Mouse (Mus musculus) lung, postnatal 36 days (tissue): Measurements from ENCODE around the gene Lyrm7.
A peak's percentile ranks its signal among the peaks of the same experiment; 100 is the strongest.

ENCODE experiments used
- DNase-seq: peaks from one replicate; pipeline ENCODE4 v3.0.0; 2022; ENCODE audit warnings: mixed read lengths

The Lyrm7 gene

DNA sequence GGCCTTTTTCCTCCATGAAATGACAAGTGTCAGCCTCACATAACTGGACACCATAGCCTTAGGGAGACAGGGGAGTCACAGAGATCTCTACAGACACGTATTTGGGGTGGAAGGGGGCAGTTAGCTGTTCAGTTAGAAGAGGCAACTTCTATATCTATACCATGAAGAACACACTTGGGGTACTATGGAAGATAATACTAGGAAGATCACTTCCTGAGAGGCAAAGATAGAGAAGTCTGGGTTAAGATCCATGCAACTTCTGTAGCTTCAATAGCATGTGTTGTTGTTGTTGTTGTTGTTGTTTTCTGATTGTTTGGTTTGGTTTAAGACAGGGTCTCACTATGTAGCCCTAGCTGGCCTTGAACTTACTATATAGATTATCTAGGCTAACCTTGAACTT, 67.5 kb downstream of the Lyrm7 start:
- no peak for DNase-seq

DNA sequence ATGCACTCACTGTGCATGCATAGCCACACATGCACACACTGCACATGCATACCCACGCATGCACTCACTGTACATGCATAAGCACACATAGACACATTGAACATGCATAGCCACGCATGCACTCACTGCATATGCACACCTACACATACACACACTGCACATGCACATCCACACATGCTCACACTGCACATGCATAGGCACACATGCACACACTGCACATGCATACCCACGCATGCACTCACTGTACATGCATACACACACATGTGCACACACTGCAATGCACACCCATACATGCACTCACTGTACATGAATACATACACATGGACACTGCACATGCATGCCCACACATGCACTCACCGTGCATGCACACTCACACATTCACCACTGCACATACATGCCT, 69.3 kb downstream of the Lyrm7 start:
- no peak for DNase-seq

DNA sequence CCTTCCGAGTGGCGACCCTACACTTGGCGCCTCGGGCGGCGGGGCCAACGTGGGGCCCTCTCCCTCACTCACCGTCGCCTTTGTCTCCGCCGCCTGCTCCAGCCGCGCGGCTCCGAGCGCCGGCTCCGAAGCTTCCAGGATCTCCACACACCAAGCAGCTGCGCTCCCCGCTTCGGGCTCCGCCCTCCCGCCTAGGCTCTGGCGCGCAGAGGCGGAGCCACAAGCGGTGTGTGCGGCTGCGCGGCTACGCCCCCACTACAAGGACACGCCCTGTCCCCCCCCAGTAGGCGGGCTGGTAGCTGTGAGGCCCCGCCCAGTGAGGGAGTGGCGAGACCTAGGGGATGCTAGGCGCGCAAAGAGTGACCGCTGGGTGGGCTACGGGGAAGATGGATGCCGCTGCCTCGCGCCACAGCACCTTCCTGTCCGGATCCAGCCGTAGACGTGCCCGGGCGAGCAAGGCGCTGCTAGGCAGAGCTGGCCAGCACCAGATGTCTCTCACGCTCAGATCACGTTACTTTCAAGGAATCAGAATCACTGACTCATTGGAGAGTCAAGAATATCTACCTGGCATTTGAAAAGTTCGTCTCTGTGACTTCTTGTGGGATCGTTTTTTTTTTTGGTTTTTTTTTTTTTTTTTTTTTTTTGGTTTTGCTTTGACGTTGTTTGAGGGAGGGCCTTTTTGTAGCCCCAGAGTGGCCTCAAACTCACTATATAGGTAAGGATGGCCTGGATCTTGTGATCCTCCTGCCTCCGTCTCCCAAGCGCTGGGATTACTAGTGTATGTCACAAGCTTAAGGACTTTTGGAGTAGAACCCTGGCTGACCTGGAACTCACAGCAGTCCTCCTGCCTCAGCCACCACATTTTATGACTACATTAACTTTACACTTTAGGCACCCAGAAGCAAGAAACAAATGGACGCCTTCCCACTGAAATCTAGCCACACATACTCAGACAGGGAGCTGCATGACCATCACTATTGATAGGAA, 72.9 kb downstream of the Lyrm7 start, which contains the start of gene Cdc42se2:
Gene Cdc42se2 (minus strand): TSS at position 188 of the 987 bp plus-strand sequence.
- DNase-seq: peak; percentile 96

DNA sequence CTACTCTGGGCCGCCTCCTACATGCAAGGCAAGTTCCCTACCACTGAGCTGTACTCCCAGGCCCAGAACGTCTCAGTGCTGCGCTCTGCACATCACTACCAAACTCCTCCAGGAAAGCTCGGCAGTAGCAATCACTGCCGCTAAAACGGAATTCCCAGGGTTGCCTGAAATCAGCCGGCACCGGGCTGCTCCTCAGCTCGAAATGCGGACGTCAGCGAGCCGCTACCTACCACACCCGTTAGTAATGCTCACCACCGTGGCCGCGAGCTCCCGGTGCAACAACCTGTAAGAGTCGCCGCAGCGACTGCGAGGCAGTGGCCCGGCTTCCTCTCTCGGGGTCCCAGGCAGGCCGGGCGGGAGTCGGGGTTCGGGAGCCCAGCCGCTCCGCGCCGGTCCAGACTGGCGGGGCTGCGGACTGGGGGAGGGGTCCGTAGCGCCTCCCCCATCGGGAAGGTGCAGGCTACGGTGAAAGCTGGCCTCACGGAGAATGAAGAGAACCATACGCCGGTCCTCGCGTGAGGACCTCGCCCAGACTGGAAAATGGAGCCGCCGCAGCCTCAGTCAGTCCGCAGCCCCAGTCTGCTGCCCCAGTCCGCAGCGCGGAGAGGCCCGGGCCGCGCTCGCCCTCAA, 73.7 kb downstream of the Lyrm7 start:
- DNase-seq: peak; percentile 65

DNA sequence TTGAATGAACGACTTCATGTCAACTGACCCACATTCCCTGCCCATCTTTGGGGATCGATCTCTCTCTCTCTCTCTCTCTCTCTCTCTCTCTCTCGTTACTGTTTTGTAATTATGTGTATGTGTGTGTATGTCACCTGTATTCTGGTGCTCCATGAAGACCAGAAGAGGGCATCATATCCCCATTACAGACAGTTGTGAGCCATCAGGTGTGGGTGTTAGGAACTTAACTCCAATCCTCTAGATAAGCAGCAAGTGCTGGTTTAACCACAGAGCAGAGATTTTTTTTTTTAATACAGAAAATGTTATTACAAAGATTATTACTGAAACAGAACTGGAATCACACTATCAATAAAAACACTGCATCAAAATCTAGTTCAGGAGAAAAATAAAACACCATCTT, 75.2 kb downstream of the Lyrm7 start:
- DNase-seq: no peak

DNA sequence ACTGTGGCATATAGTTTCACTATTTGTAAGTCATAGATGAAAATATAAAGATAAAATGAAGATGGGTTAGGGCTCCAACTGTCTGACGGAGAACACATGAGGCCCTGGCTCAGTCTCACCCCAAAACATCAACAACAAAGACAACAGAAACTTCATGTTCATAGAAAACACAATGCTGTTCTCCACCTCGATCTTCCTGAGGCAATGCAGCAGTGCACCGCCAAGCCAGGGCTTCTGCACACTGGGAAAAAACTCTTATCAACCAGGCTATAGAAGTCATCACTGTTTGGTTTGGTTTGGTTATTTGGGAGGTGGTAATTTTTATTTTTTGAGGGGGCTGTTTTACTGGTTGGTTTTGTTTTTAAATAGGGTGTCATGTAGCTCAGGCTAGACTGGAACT, 76.3 kb downstream of the Lyrm7 start:
- DNase-seq: no peak

DNA sequence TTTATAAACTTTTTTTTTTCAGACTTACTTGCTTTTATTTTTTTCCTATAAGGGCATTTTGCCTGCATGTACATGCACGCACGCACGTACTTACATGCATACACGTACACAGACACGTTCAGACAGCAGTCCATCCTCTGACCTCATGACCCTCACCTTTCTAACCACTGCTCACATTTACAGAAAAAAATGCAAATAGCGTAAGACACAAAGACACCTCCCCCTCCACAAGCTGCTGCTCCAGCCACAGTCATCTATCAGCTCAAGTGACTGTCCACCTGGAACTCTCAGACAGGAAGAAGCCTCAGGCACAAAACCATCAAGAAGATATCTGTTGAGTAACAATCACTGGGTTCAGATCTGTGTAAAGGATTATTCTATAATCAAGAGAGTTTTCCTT, 78.5 kb downstream of the Lyrm7 start:
- no peak for DNase-seq

DNA sequence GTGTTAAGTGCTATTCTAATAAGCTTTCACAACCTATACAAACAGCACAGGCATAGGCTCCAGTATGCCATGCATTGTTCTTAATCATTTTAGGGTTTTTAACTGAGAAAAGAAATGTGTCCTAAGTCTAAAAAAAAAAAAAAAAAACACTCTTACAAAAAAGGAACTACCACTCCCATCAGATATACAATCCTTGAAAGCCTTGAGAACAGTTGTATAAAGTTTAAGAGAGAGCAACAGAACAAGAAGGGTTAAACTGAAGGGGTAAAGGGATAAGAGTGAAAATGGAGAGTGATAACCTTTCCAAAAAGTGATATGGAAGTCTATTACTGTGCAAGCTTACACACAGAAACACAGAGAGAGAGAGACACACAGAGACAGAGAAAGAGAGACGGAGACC, 80.8 kb downstream of the Lyrm7 start:
- no peak for DNase-seq

DNA sequence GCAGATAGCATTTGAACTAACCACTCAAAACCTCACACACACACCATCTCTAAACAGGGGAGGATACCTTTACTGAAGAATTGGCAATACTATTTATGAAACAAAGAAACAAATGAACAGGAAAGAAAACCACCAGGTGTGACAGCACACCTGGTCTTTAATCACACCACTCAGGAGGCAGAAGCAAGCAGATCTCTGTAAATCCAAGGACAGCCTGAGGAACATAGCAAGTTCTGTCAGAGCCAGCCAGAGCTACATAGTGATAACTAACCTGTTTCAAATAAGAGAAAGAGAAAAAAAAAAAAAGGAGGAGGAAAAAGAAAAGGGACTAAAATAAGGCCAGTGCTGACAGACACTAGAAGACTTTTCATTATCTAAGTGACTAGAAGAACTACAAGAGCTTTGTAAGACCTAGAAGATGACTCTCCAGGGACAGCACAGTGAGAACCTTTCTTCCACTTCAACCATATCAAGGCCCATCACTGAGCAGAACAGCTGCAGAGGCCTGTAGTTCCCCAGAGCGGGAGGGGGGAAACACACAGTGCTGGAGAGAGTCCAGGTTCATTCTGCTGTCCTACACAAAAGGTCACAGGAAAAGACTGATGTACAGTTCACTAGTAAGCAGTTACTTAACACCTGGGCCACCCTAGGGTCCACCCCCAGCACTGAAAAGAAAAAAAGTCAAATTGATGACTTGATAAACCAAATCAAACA, 82.4 kb downstream of the Lyrm7 start:
- DNase-seq: no peak

DNA sequence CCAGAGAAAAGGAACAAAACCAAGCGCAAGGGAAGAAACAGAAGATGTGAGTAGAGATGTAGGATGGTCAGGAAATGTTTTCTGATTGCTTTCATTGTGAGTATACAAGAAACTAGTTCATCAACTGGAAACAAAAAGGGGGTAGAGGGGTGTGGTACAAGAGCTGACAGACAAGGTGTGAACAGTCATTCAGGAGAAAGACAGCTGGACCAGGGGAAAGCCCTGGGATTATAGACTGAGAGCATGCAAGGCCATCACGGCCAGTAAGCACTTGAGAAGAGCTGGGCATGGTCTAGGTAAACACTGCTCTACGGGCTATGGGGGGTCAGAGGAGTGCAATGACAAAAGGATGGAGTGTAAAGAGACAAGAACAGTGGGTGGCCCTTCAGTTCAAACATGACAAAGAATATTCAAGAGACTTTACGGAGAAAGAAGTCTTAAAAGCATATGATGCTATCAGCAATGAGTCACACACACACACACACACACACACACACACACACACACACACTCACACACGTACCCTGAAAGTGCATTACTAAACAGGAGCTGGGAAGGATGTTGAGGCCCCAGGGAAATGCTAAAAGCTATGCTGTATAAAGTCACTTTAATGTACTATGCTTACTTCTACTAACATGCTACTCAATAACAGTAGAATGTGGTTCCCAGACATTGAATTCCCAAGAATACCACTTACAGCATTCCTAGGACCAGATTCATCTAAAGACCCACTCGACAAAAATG, 83.2 kb downstream of the Lyrm7 start:
- no peak for DNase-seq
